Mouse (Mus musculus): Measurements from ENCODE around the gene Scaper. TPM values are rescaled to one million over a fixed set of nuclear protein-coding genes. Genes with fewer than 3 reads are reported as not detected.
A peak's percentile ranks its signal among the peaks of the same experiment; 100 is the strongest.

Scaper gene
- total RNA-seq, 1 experiment = 6.6 TPM

DNA sequence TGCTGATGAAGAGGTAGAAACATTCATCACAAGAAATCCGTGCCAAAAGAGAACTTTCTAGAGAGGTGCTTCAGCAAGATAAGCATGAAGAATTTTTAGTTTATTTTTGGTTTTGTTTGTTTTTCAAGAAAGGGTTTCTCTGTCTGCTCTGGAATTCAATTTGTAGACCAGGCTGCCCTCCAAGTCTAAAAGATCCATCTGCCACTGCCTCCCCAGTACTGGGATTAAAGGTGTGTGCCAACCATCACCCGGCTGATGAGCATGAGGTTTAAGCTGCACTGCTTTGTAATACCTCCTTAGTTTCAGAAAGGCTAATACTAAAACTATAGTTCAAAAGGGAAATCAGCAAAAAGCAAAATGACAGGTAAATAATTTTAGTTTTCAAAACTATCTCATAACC lies 35.0 kb downstream of the Scaper start:
- no peak overlapping the region for H3K4me3 ChIP-seq (ENCODE audit: insufficient read depth in 1 of 2, low read depth in 1 of 2, low read length in 2 of 2, poor library complexity in 1 of 2, severe bottlenecking in 1 of 2)
- H3K9me3 ChIP-seq (ENCODE audit: control insufficient read depth, insufficient read depth, low read depth, low read length) = no peaks in the 10 kb centered on the region
- TF ChIP-seq HCFC1 (IDR thresholded peaks at IDR 0.05; ENCODE audit: borderline replicate concordance, insufficient read depth, low read length) (no peak), ZNF384 (IDR thresholded peaks at IDR 0.05; ENCODE audit: low read depth, low read length) (no peak)
- no peaks in the 10 kb centered on the region for H3K36me3 ChIP-seq (ENCODE audit: control insufficient read depth, insufficient read depth, low read length, poor library complexity, severe bottlenecking)
- H3K4me1 ChIP-seq (ENCODE audit: control insufficient read depth in 2 of 2, insufficient read depth in 2 of 2, low read length in 2 of 2, poor library complexity in 1 of 2) = peaks cover 6 to 9% of the 10 kb centered on the region in 2 experiments; a peak in 3 of 4 replicates
- no peak for DNase-seq (ENCODE audit: low read depth, low spot score)
- in situ Hi-C loops (cut with MboI; ENCODE audit: low sequenced_read_pairs in 2 of 2, unreplicated experiment in 2 of 2) = no loop called here
- H3K27ac ChIP-seq (ENCODE audit: insufficient read depth, low read depth, low read length, poor library complexity, severe bottlenecking) = no peak overlapping the region
- H3K9ac ChIP-seq (ENCODE audit: insufficient read depth, low read depth, low read length, poor library complexity, severe bottlenecking) = no peak overlapping the region

DNA sequence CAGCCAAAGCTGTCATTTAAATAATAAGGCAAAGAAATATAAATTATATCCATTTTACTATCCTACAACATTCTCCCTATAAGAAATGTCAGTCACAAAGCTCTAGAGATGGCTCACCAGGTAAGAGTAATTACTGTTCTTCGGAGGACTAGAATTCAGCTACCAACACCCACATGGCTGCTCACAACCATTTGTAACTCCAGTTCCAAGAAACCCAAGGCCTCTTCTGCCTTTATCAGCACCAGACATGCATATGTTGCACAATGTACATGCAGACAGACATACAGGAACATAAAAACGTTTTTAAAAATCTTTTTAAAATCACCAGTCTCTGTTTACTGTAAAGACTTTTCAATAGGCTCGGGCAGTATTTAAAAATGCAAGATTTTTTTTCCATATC lies 36.3 kb downstream of the Scaper start:
- TF ChIP-seq MAFK (IDR thresholded peaks at IDR 0.05; ENCODE audit: insufficient read depth, low read depth, low read length) (no peak), ZNF384 (IDR thresholded peaks at IDR 0.05; ENCODE audit: low read depth, low read length) (no peak), ZC3H11A (IDR thresholded peaks at IDR 0.05; ENCODE audit: borderline replicate concordance, low read depth, low read length) (no peak), CHD2 (IDR thresholded peaks at IDR 0.05; ENCODE audit: low read depth, low read length) (no peak), HCFC1 (IDR thresholded peaks at IDR 0.05; ENCODE audit: borderline replicate concordance, insufficient read depth, low read length) (no peak)
- H3K27ac ChIP-seq (ENCODE audit: insufficient read depth, low read depth, low read length, poor library complexity, severe bottlenecking) = no peak overlapping the region
- H3K4me1 ChIP-seq (ENCODE audit: control insufficient read depth in 2 of 2, insufficient read depth in 2 of 2, low read length in 2 of 2, poor library complexity in 1 of 2) = peaks cover 6 to 9% of the 10 kb centered on the region in 2 experiments; a peak in 3 of 4 replicates
- no peak overlapping the region for H3K4me3 ChIP-seq (ENCODE audit: insufficient read depth in 1 of 2, low read depth in 1 of 2, low read length in 2 of 2, poor library complexity in 1 of 2, severe bottlenecking in 1 of 2)
- H3K9me3 ChIP-seq (ENCODE audit: control insufficient read depth, insufficient read depth, low read depth, low read length) = no peaks in the 10 kb centered on the region
- no peak for DNase-seq (ENCODE audit: low read depth, low spot score)
- H3K36me3 ChIP-seq (ENCODE audit: control insufficient read depth, insufficient read depth, low read length, poor library complexity, severe bottlenecking) = no peaks in the 10 kb centered on the region
- no peak overlapping the region for H3K9ac ChIP-seq (ENCODE audit: insufficient read depth, low read depth, low read length, poor library complexity, severe bottlenecking)
- in situ Hi-C loops (cut with MboI; ENCODE audit: low sequenced_read_pairs in 2 of 2, unreplicated experiment in 2 of 2) = no loop called here

DNA sequence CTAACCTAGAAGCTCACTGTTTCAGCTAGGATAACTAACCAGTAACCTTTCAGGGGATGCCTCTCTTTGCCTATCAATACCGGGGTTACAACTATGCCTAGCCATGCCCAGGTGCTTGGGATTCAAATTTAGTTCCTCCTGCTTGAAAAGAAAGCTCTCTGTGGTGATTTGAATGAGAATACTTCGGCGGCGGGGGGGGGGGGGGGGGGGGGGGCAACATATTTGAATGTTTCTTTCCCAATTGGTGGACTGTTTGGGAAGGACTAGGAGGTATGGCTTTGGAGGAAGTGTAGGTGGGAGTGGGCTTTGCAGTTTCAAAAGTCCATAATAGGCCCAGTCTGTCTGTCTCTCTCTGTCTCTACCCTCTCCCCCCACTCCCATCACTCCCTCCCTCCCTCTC lies 37.4 kb downstream of the Scaper start:
- Histone ChIP-seq H3K27ac (ENCODE audit: insufficient read depth, low read depth, low read length, poor library complexity, severe bottlenecking) (peak overlapping the region; percentile 40; the same call in 1 of the 2 replicates), H3K4me1 (ENCODE audit: control insufficient read depth in 2 of 2, insufficient read depth in 2 of 2, low read length in 2 of 2, poor library complexity in 1 of 2) (peaks cover 6 to 9% of the 10 kb centered on the region in 2 experiments; a peak in 3 of 4 replicates), H3K36me3 (ENCODE audit: control insufficient read depth, insufficient read depth, low read length, poor library complexity, severe bottlenecking) (no peaks in the 10 kb centered on the region), H3K4me3 (ENCODE audit: insufficient read depth in 1 of 2, low read depth in 1 of 2, low read length in 2 of 2, poor library complexity in 1 of 2, severe bottlenecking in 1 of 2) (no peak overlapping the region), H3K9ac (ENCODE audit: insufficient read depth, low read depth, low read length, poor library complexity, severe bottlenecking) (no peak overlapping the region), H3K9me3 (ENCODE audit: control insufficient read depth, insufficient read depth, low read depth, low read length) (no peaks in the 10 kb centered on the region)
- no peak for TF ChIP-seq CHD2 (IDR thresholded peaks at IDR 0.05; ENCODE audit: low read depth, low read length)
- no peak for TF ChIP-seq HCFC1 (IDR thresholded peaks at IDR 0.05; ENCODE audit: borderline replicate concordance, insufficient read depth, low read length)
- peak; percentile 75 for TF ChIP-seq ZNF384 (IDR thresholded peaks at IDR 0.05; ENCODE audit: low read depth, low read length)
- no peak for TF ChIP-seq MAFK (IDR thresholded peaks at IDR 0.05; ENCODE audit: insufficient read depth, low read depth, low read length)
- TF ChIP-seq ZC3H11A (IDR thresholded peaks at IDR 0.05; ENCODE audit: borderline replicate concordance, low read depth, low read length) = no peak
- in situ Hi-C loops (cut with MboI; ENCODE audit: low sequenced_read_pairs in 2 of 2, unreplicated experiment in 2 of 2) = no loop called here
- peak; percentile 29 for DNase-seq (ENCODE audit: low read depth, low spot score)

DNA sequence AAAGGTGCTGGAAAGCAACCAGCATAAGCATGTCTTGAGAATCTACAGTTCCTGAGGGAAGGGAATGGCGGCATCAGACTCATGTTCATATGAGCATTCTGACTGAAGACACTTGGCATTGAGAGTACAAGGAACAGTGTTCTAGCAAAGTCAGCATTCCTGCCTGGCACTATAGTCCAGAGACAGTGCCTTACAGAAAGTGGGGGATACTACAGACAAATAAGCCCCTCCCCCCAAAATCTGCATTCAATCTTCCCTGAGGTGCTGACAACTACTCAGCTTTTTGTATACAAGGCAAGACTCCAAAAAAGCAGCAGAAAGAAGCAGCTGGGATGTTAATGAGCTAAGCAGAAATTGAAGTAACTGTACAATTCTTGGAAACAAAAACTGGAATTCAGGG lies 59.9 kb downstream of the Scaper start:
- H3K36me3 ChIP-seq (ENCODE audit: control insufficient read depth, insufficient read depth, low read length, poor library complexity, severe bottlenecking) = no peaks in the 10 kb centered on the region
- TF ChIP-seq MAFK (IDR thresholded peaks at IDR 0.05; ENCODE audit: insufficient read depth, low read depth, low read length) (no peak), ZC3H11A (IDR thresholded peaks at IDR 0.05; ENCODE audit: borderline replicate concordance, low read depth, low read length) (no peak), CHD2 (IDR thresholded peaks at IDR 0.05; ENCODE audit: low read depth, low read length) (no peak), HCFC1 (IDR thresholded peaks at IDR 0.05; ENCODE audit: borderline replicate concordance, insufficient read depth, low read length) (no peak), ZNF384 (IDR thresholded peaks at IDR 0.05; ENCODE audit: low read depth, low read length) (no peak)
- no peak overlapping the region for H3K4me3 ChIP-seq (ENCODE audit: insufficient read depth in 1 of 2, low read depth in 1 of 2, low read length in 2 of 2, poor library complexity in 1 of 2, severe bottlenecking in 1 of 2)
- H3K4me1 ChIP-seq (ENCODE audit: control insufficient read depth in 2 of 2, insufficient read depth in 2 of 2, low read length in 2 of 2, poor library complexity in 1 of 2) = no peaks in the 10 kb centered on the region
- H3K9me3 ChIP-seq (ENCODE audit: control insufficient read depth, insufficient read depth, low read depth, low read length) = no peaks in the 10 kb centered on the region
- DNase-seq (ENCODE audit: low read depth, low spot score) = no peak
- in situ Hi-C loops (cut with MboI; ENCODE audit: low sequenced_read_pairs in 2 of 2, unreplicated experiment in 2 of 2) = no loop called here
- no peak overlapping the region for H3K9ac ChIP-seq (ENCODE audit: insufficient read depth, low read depth, low read length, poor library complexity, severe bottlenecking)
- no peak overlapping the region for H3K27ac ChIP-seq (ENCODE audit: insufficient read depth, low read depth, low read length, poor library complexity, severe bottlenecking)

DNA sequence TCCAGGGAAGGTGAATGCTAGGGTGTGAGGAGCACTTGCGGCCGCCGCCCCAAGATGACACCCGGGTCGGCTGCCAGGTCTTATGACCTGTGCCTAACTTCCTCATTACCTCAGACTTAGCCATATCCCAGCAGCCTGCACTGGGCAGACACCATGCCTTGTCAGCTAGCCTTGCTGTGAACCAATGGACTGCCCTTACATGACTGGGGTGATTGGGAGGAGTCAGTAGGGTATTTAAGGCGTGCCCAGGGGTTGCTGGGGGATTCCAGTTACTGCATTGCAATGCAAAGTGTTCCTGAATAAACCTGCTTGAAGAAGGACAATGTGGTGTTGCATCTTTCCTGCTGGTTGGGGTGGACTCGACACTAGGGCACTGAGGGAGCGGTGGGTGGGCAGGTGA lies 148.5 kb downstream of the Scaper start:
- TF ChIP-seq ZNF384 (IDR thresholded peaks at IDR 0.05; ENCODE audit: low read depth, low read length) (no peak), MAFK (IDR thresholded peaks at IDR 0.05; ENCODE audit: insufficient read depth, low read depth, low read length) (no peak), HCFC1 (IDR thresholded peaks at IDR 0.05; ENCODE audit: borderline replicate concordance, insufficient read depth, low read length) (no peak), CHD2 (IDR thresholded peaks at IDR 0.05; ENCODE audit: low read depth, low read length) (no peak), ZC3H11A (IDR thresholded peaks at IDR 0.05; ENCODE audit: borderline replicate concordance, low read depth, low read length) (no peak)
- H3K9me3 ChIP-seq (ENCODE audit: control insufficient read depth, insufficient read depth, low read depth, low read length) = no peaks in the 10 kb centered on the region
- H3K36me3 ChIP-seq (ENCODE audit: control insufficient read depth, insufficient read depth, low read length, poor library complexity, severe bottlenecking) = no peaks in the 10 kb centered on the region
- H3K4me3 ChIP-seq (ENCODE audit: insufficient read depth in 1 of 2, low read depth in 1 of 2, low read length in 2 of 2, poor library complexity in 1 of 2, severe bottlenecking in 1 of 2) = no peak overlapping the region
- H3K4me1 ChIP-seq (ENCODE audit: control insufficient read depth in 2 of 2, insufficient read depth in 2 of 2, low read length in 2 of 2, poor library complexity in 1 of 2) = peaks cover 0 to 2% of the 10 kb centered on the region in 2 experiments; a peak in 1 of 4 replicates
- DNase-seq (ENCODE audit: low read depth, low spot score) = peak; percentile 7
- H3K9ac ChIP-seq (ENCODE audit: insufficient read depth, low read depth, low read length, poor library complexity, severe bottlenecking) = no peak overlapping the region
- peak overlapping the region; percentile 79; the same call in 1 of the 2 replicates for H3K27ac ChIP-seq (ENCODE audit: insufficient read depth, low read depth, low read length, poor library complexity, severe bottlenecking)
- in situ Hi-C loops (cut with MboI; ENCODE audit: low sequenced_read_pairs in 2 of 2, unreplicated experiment in 2 of 2) = no loop called here
